ENCODE assay signal across 27 mouse cellular contexts in genomic region chr15:17880168-17880567, GRCm38 (mm10).
"Had no signal": no experiment of that assay in that cellular context is flagged by ENCODE, and none has a peak within 500 bp of the region (broad histone marks: within the 10 kb centered on the region; RNA-seq: fewer than 3 reads in every experiment).

No protein-coding gene starts in this region.

- H3K36me3 ChIP-seq: heart, embryonic 13.5 days; heart, embryonic 15.5 days; hindbrain, embryonic 10.5 days; hindbrain, embryonic 12.5 days; intestine, embryonic 15.5 days; limb, embryonic 13.5 days; limb, embryonic 15.5 days; liver, embryonic 12.5 days had no signal

- H3K27me3 ChIP-seq: heart, embryonic 13.5 days; heart, embryonic 15.5 days; hindbrain, embryonic 12.5 days; intestine, embryonic 15.5 days; limb, embryonic 13.5 days; limb, embryonic 15.5 days; liver, embryonic 12.5 days had no signal

- H3K9me3 ChIP-seq: heart, embryonic 13.5 days; heart, embryonic 15.5 days; hindbrain, embryonic 10.5 days; hindbrain, embryonic 12.5 days; intestine, embryonic 15.5 days; limb, embryonic 13.5 days; limb, embryonic 15.5 days; liver, embryonic 12.5 days had no signal

- H3K9ac ChIP-seq: heart, embryonic 13.5 days; heart, embryonic 15.5 days; hindbrain, embryonic 12.5 days; hindbrain, embryonic 14.5 days; intestine, embryonic 15.5 days; limb, embryonic 13.5 days; limb, embryonic 15.5 days; liver, embryonic 12.5 days; liver, embryonic 14.5 days had no signal

- H3K4me1 ChIP-seq: heart, embryonic 13.5 days; heart, embryonic 15.5 days; hindbrain, embryonic 10.5 days; hindbrain, embryonic 12.5 days; intestine, embryonic 15.5 days; limb, embryonic 13.5 days; limb, embryonic 15.5 days; liver, embryonic 12.5 days had no signal

- H3K4me3 ChIP-seq: heart, adult 2 months; heart, embryonic 13.5 days; heart, embryonic 15.5 days; hindbrain, embryonic 10.5 days; hindbrain, embryonic 12.5 days; intestine, embryonic 15.5 days; layer of hippocampus, adult 2 months; limb, embryonic 13.5 days; limb, embryonic 15.5 days; liver, embryonic 12.5 days had no signal

- ATAC-seq: hindbrain, embryonic 16.5 days; inflammation-experienced regulatory T-cells, adult 6 months; intestine, embryonic 15.5 days; intestine, postnatal 0 days; liver, embryonic 12.5 days had no signal

- H3K27ac ChIP-seq: heart, adult 2 months; heart, embryonic 13.5 days; heart, embryonic 15.5 days; hindbrain, embryonic 10.5 days; hindbrain, embryonic 12.5 days; hindbrain, embryonic 14.5 days; intestine, embryonic 15.5 days; layer of hippocampus, adult 2 months; limb, embryonic 13.5 days; limb, embryonic 15.5 days; liver, embryonic 12.5 days; liver, embryonic 14.5 days had no signal

- DNase-seq: gastrocnemius, postnatal 14 days; gastrocnemius, postnatal 36 days; heart, adult 11 months; heart, adult 2 months; heart, postnatal 4 days; kidney, adult 18-20 months; kidney, adult 8-10 months; kidney, postnatal 10 days; kidney, postnatal 25 days; kidney, postnatal 4 days; left cerebral cortex, postnatal 4 days; lung, adult 18-20 months had no signal

- H3K4me2 ChIP-seq: heart, embryonic 11.5 days; heart, embryonic 13.5 days; heart, embryonic 15.5 days; hindbrain, embryonic 12.5 days; hindbrain, embryonic 14.5 days; intestine, embryonic 15.5 days; limb, embryonic 13.5 days; limb, embryonic 15.5 days; liver, embryonic 12.5 days had no signal
